Mouse (Mus musculus) cerebellum, adult 9-10 months (tissue): ENCODE data around the gene Vegfb.
A peak's percentile ranks its signal among the peaks of the same experiment; 100 is the strongest.

Experiments used
- DNase-seq: peaks from one replicate; pipeline ENCODE4 v3.0.0; 2022

Gene Vegfb

DNA sequence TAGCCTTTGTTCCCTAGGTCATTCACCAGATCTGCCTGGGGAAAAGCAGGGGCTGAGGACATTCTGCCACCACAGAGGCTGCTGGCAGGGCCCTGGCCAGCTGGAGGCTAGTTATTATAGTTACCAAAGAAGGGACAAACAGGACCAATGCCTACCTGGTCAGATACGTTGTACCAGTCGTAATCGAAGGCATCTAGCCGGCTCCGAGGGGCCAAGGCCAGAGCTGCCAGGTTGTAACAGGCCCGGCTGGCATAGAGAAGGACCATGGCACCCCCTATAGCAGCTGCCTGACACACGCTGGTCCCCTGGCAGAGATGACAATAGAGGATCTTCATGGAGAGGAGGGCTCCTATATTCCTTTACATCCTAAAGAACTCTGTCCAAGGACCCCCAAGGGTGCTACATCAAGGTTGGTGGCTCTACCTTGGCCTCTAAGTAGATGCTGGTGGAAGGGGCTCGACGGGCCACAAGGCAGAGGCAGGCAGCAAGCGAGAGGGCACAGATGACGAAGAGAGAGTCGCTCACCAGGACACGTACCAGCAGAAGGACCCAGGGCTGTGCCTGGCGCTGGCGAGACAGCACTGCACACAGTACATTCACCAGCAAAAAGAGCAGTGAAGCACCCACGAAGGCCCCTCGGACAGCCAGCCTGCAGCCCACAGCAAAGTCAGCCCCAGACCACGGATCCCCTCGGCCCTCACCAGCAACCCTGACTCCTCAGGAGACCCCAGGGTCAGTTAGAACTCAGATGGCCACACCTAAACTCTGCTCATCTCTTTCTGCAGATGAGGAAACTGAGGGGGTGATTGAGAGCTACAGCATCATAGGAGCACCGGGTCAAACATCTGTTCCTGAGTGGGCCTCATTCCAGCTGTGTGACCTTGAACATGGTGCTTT, 48.1 kb downstream of the Vegfb start:
- DNase-seq: peak; percentile 70

DNA sequence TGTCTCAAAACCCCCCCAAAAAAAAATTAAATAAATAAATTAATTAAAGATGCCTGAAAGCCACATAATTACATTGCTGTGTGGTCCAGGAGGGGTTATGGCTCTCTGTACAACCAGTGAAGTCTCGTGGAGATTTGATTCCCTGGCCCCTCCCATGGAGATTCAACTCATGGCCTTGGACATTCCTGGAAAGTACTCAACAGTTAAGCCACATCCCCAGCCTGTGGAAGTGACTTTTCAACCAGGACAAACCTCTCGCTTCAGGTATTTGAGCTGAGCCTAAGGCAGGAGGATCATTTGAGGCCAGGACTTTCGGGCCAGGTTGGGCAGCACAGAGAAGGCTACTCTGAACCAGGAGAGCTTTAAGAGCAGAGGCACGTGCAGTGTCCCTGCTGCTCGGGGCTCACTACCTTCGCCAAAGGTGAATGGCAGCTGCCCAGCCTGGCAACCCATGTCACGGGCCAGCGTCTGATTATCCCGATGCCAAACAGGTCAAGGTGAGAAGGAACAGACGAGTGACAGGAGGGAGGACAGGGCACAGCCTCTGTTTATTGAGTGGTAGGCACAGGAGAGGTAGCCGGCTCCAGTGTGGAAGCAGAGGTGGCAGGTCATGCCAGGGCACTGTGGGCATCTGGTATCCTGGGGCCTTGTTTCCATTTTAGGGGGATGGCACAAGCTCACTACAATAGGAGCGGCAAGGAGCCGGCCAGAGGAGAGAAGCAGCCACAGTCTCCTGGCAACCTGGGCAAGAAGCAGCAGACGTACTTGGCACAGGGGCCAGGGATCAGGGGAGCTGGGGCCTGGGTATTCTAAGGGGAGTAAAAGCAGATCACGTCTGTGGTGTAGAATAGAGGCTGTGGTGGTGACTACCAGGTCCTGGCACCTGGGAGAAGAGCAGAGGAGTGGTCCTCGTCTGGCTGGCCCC, 49.6 kb downstream of the Vegfb start:
- DNase-seq: peak; percentile 84

DNA sequence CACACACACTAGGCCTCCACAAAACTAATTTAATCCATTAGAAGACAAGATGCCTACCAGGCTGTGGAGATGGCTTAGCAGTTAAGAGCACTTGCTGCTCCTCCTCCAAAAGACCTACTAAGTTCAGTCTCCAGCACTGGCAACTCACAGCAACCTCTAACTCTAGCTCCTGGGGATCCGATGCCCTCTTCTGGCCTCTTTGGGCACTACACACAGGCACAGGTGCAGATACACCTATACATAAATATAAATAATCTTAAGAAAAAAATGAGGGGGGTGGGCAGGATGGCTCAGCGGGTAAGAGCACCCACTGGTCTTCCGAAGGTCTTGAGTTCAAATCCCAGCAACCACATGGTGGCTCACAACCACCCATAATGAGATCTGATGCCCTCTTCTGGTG, 51.2 kb downstream of the Vegfb start:
- peak; percentile 72 for DNase-seq

DNA sequence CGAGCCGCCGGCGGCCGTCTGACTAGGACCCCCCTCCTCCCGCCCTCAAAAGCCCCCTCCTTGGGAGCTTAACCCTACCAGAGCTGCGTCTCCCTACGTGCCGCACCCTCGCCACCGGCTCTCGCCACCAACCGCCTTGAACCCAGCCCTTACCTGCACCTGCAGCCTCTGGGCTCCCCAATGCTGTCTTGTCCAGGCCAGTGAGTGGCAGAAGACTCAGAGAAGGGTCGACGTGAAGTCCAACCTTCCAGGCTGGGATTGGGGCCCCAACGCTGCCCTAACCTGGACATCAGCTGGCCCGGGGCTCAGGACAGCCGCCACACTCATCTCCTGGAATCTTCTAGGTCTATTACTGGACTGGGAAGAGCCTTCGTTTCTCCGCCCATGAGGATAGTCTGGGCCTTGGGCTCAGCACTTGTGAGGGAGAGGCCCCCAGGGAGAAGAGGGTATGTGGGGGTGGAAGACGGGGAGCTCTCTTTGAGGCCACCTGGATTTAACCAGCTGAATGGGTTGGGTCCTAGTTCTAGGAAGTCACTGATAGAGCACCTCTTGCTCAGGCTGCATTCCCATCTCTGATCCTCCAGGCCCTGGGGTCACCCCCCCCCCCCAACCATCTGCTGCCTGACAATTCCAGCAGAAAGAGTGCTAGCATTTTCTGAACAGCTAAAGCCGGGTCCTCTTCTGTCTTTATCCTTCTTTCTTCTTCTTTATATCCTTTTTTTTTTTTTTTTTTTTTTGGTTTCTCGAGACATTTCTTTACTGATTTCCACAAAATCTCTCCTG, 53.1 kb downstream of the Vegfb start, which contains the start of gene Kcnk4:
TSS of gene Kcnk4 (minus strand) at position 321 of the 783 bp plus-strand sequence.
- DNase-seq: no peak

DNA sequence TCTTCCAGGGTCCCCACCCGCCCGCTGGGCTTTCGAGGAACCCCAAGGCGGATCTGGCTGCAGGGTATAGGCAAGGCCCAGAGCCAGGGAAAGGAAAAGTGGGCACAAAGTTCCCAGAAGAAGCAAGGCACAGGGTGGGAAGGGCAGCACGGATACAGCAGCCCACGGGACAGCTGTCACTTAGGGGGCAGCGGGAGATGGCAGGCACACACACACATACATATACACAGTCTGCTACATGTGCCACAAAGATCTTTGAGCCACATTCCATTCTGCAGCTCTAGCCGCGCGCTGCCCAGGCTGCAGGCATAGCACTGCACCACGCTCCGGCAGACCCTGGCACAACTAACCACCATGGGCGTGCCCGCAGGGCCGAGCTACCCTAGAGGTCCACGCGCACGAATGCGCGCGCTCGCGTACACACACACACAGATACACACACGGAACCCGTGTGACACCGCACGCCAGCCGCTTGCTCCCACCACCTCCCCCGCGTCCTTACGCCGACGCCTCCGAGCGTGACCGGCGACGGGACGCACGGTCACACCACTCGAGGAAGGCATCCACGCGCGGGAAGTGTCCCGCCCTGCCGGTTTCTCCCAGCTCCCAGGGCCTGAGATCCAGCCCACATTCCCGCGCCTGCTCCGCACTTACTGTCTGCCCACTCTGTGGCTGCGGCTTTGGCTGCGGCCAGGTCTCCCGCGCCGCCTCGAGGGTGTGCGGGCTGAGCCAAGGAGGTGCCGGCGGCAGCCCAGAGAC, 53.8 kb downstream of the Vegfb start:
- DNase-seq: peak; percentile 81

DNA sequence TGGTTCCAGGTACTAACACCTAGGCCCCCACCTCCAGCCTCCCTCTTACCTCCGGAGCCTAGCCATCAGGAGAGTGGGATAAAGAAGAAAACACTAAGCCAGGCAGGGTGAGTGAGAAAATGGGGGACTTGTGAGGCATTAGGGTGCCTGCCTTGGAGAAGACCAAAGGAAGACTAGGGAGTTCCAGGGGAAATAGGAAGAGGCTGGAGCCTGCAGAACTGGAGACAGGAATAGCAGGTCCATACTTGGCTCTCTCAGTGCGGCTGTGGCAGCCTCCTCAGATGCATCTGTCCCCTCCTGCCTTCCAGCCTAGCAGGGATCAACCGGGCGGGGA, 54.4 kb downstream of the Vegfb start:
- DNase-seq: no peak
